Mouse (Mus musculus): ENCODE results near the gene Abca9. TPM values are rescaled to one million over a fixed set of nuclear protein-coding genes. Genes with fewer than 3 reads are reported as not detected.

Abca9 gene
- polyA plus RNA-seq (2017; shearing (Covaris generic)) = under 1 TPM in 1 of 2 experiments, not detected in 1; 0.43 TPM

GRCm38 (mm10) chr11:110167459-110168251 is at the start of gene Abca9:
TSS of gene Abca9 (minus strand) at chr11:110168196.

GRCm38 (mm10) chr11:110095858-110096257 is 72.1 kb downstream of the Abca9 start, which contains the start of gene Abca8a:
TSS of gene Abca8a (minus strand) at chr11:110095978.

Other genes with a start within 250 kb of the Abca9 start
- gene Abca8b, start 172.4 kb downstream of the Abca9 start, polyA plus RNA-seq (2017; shearing (Covaris generic)) = under 1 TPM; 0.12 to 0.23 TPM
- under 1 TPM in 1 of 2 experiments, not detected in 1; 0.28 TPM for gene Abca8a, start 72.2 kb downstream of the Abca9 start, polyA plus RNA-seq (2017; shearing (Covaris generic))
- gene Abca6, start 83.6 kb upstream of the Abca9 start, polyA plus RNA-seq (2017; shearing (Covaris generic)) = under 1 TPM; 0.04 to 0.20 TPM
- gene Abca5, start 169.5 kb upstream of the Abca9 start, polyA plus RNA-seq (2017; shearing (Covaris generic)) = 1 to 10 TPM in 1 of 2 experiments, under 1 TPM in 1; 0.71 to 2.6 TPM
- gene Map2k6, start 230.9 kb upstream of the Abca9 start, polyA plus RNA-seq (2017; shearing (Covaris generic)) = 10 to 100 TPM; 10.6 to 16.7 TPM